Mouse (Mus musculus) layer of hippocampus, adult 2 months (tissue): ENCODE measurements around the gene Xbp1. TPM values are rescaled to one million over a fixed set of nuclear protein-coding genes. Genes with fewer than 3 reads are reported as not detected.
"Not testable (repeated sequence)": the region's sequence is repeated elsewhere in the genome, so short reads cannot be mapped to it uniquely, and the experiment has no call there.

Source experiments
- DNase-seq, 2 experiments: peaks; one replicate each; pipeline ENCODE4 v3.0.0; 2022; ENCODE audit warnings: low spot score in 2 of 2
- H3K27ac ChIP-seq: fragments of 200-600 bp; 2 replicates; pipeline ENCODE4 v1.8.1; 2022
- H3K4me3 ChIP-seq: fragments of 200-600 bp; 2 replicates; pipeline ENCODE4 v1.8.1; 2022; ENCODE audit warnings: mild to moderate bottlenecking
- CTCF ChIP-seq: fragments of 200-600 bp; conservative IDR thresholded peaks from 2 replicates; pipeline ENCODE4 v1.8.1; 2022; ENCODE audit warnings: antibody characterized with exemption, mild to moderate bottlenecking, moderate library complexity
- long read RNA-seq, 2 experiments: library from polyadenylated mRNA; stranded (forward); transcript quantifications; one replicate each; pipeline ENCODE4 v2.0.0; 2021; ENCODE audit warnings: borderline mapping rate in 2 of 2
- total RNA-seq, 2 experiments: library from RNA; stranded (reverse); gene quantifications; 2 replicates each; pipeline ENCODE4 v1.2.3; 2021

Xbp1 gene
- 10 to 100 TPM; 87.6 to 94.5 TPM for total RNA-seq
- long read RNA-seq, experiment 1, transcript Xbp1-201 (5 exons, 2,129 nt): major isoform, 99 of 113 reads
- long read RNA-seq, experiment 1, partial matches to known transcripts: 3 of 113 reads
- long read RNA-seq, experiment 1, other reads (novel, unspliced or antisense): 10 of 113 reads
- long read RNA-seq, experiment 2, transcript Xbp1-201 (5 exons, 2,129 nt): major isoform, 121 of 138 reads
- long read RNA-seq, experiment 2, partial matches to known transcripts: 7 of 138 reads
- long read RNA-seq, experiment 2, other reads (novel, unspliced or antisense): 8 of 138 reads

GRCm38 (mm10) chr11:5520412-5521265, at the start of gene Xbp1:
Xbp1 (plus strand) TSS chr11:5520659.
- peak; percentile 96 to 97 for DNase-seq
- Histone ChIP-seq H3K4me3 (peak within 1 kb of the TSS; percentile 99), H3K27ac (peak within 1 kb of the TSS; percentile 98)
- no peak for TF ChIP-seq CTCF

- no peak overlapping the region for H3K4me3 ChIP-seq
- peak; percentile 89 for TF ChIP-seq CTCF
- no peak overlapping the region for H3K27ac ChIP-seq
- DNase-seq: peak; percentile 61 to 76
These were observed 46.3 kb upstream of the Xbp1 start for GRCm38 (mm10) chr11:5474130-5474529.

DNA sequence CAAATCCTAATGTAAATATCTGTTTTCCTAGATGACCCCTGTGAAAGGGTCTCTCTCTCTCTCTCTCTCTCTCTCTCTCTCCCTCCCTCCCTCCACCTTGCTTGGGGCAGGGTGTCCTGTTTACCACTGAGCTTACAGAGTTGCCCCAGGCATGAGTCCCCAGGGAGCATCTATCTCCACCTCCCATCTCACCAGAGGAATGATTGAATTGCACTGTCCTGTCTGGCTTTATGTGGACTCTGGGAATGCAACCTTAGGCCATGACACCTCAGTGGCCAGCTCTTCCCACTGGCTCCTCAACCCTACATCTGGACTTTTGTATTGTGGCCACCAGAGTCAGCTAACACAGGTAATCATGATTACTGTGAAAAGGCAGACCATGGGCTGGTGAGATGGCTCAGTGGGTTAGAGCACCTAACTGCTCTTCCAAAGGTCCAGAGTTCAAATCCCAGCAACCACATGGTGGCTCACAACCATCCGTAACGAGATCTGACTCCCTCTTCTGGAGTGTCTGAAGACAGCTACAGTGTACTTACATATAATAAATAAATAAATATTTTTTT, 44.8 kb upstream of the Xbp1 start:
- H3K27ac ChIP-seq, DNase-seq, H3K4me3 ChIP-seq: not testable (repeated sequence)

DNA sequence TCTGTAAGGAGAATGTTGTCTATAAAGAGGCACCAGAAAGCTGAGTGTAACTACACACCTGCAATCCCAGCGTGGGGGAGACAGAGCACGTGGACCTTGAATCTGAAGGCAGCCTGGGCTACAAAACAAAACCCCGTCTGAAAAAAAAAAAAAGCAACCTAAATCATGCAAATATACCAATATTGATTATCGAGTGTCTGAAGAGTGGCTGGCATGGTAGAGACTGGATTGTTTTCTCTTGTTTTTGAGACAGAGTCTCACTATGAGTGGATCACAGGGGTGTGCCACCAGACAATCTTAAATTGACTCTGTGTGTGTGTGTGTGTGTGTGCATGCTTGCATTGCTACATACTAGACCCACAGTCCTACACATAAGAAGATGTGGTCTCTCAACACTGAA, 43.7 kb upstream of the Xbp1 start:
- no peak for DNase-seq
- Histone ChIP-seq H3K27ac (no peak overlapping the region), H3K4me3 (no peak overlapping the region)
- no peak for TF ChIP-seq CTCF

DNA sequence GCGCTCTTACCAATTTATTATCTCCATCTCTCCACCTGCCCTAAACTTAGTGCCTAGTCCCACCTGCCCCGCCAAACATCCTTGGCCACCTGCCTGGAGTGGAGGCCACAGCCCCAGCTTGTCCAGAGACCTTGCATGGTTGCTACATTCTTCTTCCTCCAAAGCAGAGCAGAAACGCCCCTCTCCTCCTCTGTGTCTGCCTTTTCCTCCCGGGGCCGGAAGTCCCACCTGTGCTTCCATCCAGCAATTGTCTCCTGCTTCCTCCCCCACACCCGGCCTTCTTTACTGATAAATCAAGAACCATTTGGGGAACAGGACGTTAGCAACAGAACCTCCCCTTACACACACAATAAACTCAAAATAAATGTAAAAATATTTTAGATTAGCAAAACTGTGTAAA, 42.3 kb upstream of the Xbp1 start:
- TF ChIP-seq CTCF: no peak

DNA sequence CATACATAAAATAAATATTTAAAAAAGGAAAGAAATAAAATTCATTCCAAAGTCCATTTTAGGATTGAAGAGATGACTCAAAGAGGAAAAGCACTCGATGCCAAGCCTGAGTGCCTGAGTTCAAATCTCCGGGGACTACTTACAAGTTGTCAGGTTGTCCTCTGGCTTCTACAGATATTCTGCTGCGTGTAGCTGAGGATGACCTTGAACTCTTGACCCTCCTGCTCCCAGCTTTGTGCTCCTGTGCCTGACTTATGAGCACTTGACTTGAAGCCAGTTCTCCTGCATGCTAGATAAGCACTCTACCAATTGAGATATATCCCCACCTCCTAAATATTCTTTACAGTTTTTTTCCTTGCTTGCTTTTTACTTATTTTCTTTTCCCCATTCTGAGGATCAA, 41.6 kb upstream of the Xbp1 start:
- no peak for TF ChIP-seq CTCF
- no peak overlapping the region for H3K4me3 ChIP-seq
- no peak overlapping the region for H3K27ac ChIP-seq
- DNase-seq: no peak

More for the DNA sequence above, 42.3 kb upstream of the Xbp1 start:
- Histone ChIP-seq H3K4me3 (no peak overlapping the region), H3K27ac (no peak overlapping the region)
- DNase-seq: no peak

DNA sequence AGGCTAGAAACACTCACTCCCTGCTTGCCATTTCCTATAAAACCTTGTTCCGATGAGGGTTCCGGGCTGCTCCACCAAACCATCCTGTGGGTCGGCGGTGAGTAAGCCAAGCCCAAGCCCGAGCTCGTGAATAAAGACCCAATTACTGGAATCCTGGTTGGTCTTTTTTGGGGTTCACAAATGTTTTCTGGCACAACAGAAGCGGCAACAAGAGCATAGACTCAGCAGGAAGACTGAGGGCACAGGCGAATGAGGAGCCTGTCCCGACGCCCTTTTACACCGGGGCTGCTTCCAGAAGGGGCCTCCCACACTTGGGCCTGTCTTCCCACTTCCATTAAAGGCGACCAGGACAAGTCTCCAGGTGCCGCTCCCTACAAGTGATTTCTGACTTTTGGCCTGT, 37.9 kb upstream of the Xbp1 start:
- no peak for DNase-seq
- no peak overlapping the region for H3K27ac ChIP-seq
- TF ChIP-seq CTCF: no peak
- no peak overlapping the region for H3K4me3 ChIP-seq

- peak; percentile 87 for TF ChIP-seq CTCF
These were observed 35.1 kb upstream of the Xbp1 start for GRCm38 (mm10) chr11:5485193-5486011.

GRCm38 (mm10) chr11:5489433-5489832, 31.0 kb upstream of the Xbp1 start:
- not testable (repeated sequence) for H3K27ac ChIP-seq

More at GRCm38 (mm10) chr11:5485193-5486011, 35.1 kb upstream of the Xbp1 start:
- H3K4me3 ChIP-seq: peak overlapping the region; percentile 62
- H3K27ac ChIP-seq: peak overlapping the region; percentile 56
- DNase-seq: peak; percentile 82 to 87

DNA sequence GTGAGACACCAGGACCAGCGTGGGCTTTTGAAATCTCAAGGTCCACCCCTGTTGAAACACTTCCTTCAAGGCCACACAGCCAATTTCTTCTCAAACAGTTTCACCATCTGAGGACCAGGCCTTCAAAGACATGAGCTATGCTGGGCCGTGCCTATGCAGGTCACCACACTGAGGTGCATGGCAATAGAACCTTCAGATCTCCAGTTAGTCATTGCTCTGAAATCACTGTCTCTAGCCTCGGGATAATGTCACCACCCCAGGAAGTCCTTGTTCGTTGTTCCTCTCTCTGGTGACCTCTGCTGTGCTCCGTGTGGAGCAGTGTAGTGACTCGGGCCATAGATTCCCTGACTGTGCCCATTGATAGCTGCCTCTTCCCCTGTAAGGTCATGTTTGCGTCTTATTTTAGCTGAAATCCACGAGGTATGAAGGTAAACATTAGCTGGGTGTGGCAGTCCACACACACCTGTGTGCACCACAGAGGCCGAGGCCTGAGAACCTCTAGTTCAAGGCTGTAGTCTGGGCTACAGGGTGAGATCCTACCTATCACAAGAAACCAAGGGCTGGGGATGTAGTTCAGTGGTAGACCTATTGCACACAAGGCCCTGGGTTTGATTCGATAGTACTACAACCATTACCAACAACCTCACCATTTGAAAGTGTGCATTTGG, 29.3 kb upstream of the Xbp1 start:
- Histone ChIP-seq H3K4me3 (no peak overlapping the region), H3K27ac (no peak overlapping the region)
- no peak for DNase-seq
- TF ChIP-seq CTCF: no peak

More at GRCm38 (mm10) chr11:5489433-5489832, 31.0 kb upstream of the Xbp1 start:
- not testable (repeated sequence) for H3K4me3 ChIP-seq, DNase-seq

- no peak overlapping the region for H3K4me3 ChIP-seq
- TF ChIP-seq CTCF: no peak
- no peak for DNase-seq
- no peak overlapping the region for H3K27ac ChIP-seq
These were observed 28.5 kb upstream of the Xbp1 start for GRCm38 (mm10) chr11:5491912-5492311.

GRCm38 (mm10) chr11:5493869-5494268, 26.6 kb upstream of the Xbp1 start:
- no peak overlapping the region for H3K4me3 ChIP-seq
- no peak for TF ChIP-seq CTCF
- no peak overlapping the region for H3K27ac ChIP-seq
- no peak for DNase-seq
